Mouse (Mus musculus) embryonic facial prominence, embryonic 15.5 days (tissue): ENCODE results near the gene Plac9b. TPM values are rescaled to one million over a fixed set of nuclear protein-coding genes. Genes with fewer than 3 reads are reported as not detected.
"Not testable (repeated sequence)": the region's sequence is repeated elsewhere in the genome, so short reads cannot be mapped to it uniquely, and the experiment has no call there.

Source experiments
- ATAC-seq: fragments of 200-750 bp; cut with Nextera tagmentation; 2 replicates; pipeline ENCODE4 v1.8.0; 2017; ENCODE audit warnings: low read depth, moderate TSS enrichment; ENCODE audit not compliant: insufficient number of reproducible peaks, low FRiP score, low TSS enrichment
- H3K27ac ChIP-seq: fragments of 300-500 bp; sonication (generic); replicated peaks from 2 replicates; pipeline ENCODE4 v1.5.1; 2015; ENCODE audit warnings: mild to moderate bottlenecking, inconsistent platforms
- H3K27me3 ChIP-seq: fragments of 300-500 bp; sonication (generic); 2 replicates; pipeline ENCODE4 v1.6.1; 2015; ENCODE audit warnings: inconsistent platforms
- H3K36me3 ChIP-seq: fragments of 300-500 bp; sonication (generic); 2 replicates; pipeline ENCODE4 v1.6.1; 2015; ENCODE audit warnings: mild to moderate bottlenecking, inconsistent platforms
- H3K4me1 ChIP-seq: fragments of 300-500 bp; sonication (generic); 2 replicates; pipeline ENCODE4 v1.6.1; 2015; ENCODE audit warnings: inconsistent platforms
- H3K4me2 ChIP-seq: fragments of 300-500 bp; sonication (generic); replicated peaks from 2 replicates; pipeline ENCODE4 v1.6.1; 2015; ENCODE audit warnings: mild to moderate bottlenecking, inconsistent platforms
- H3K4me3 ChIP-seq: fragments of 300-500 bp; sonication (generic); replicated peaks from 2 replicates; pipeline ENCODE4 v1.5.1; 2015; ENCODE audit warnings: mild to moderate bottlenecking, inconsistent platforms
- H3K9ac ChIP-seq: fragments of 300-500 bp; sonication (generic); 2 replicates; pipeline ENCODE4 v1.6.1; 2015; ENCODE audit warnings: inconsistent platforms
- H3K9me3 ChIP-seq: fragments of 300-500 bp; sonication (generic); replicated peaks from 2 replicates; pipeline ENCODE4 v1.6.1; 2016; ENCODE audit warnings: inconsistent platforms
- WGBS: fragments of 180-500 bp; shearing (Covaris S2); methylation state at CpG from one replicate; pipeline ENCODE4 v1.1.7; 2015; 5-methylcytosine and 5-hydroxymethylcytosine counted together
- polyA plus RNA-seq: library from polyadenylated mRNA; unstranded; fragments of >200 nt; fragmentation: Nextera tagmentation; extraction: Ambion mirVana; gene quantifications from 2 replicates; pipeline ENCODE4 v1.2.1, GENCODE M21; 2015

Gene Plac9b
- polyA plus RNA-seq, 1 experiment from 2014 or later: 17.8 TPM

- H3K27me3 ChIP-seq, H3K4me3 ChIP-seq, H3K27ac ChIP-seq, H3K4me1 ChIP-seq, H3K9me3 ChIP-seq, ATAC-seq, H3K4me2 ChIP-seq, H3K9ac ChIP-seq, H3K36me3 ChIP-seq: not testable (repeated sequence)
- no CpG with 5 or more reads among the region's 9 CpGs for WGBS
Measured at GRCm38 (mm10) chr14:26161156-26161555, 21.1 kb downstream of the Plac9b start.

- H3K9ac ChIP-seq, H3K27me3 ChIP-seq, H3K4me2 ChIP-seq, H3K9me3 ChIP-seq, H3K4me3 ChIP-seq, ATAC-seq, H3K27ac ChIP-seq, H3K4me1 ChIP-seq, H3K36me3 ChIP-seq: not testable (repeated sequence)
- no CpG with 5 or more reads among the region's 7 CpGs for WGBS
Measured at GRCm38 (mm10) chr14:26156032-26156431, 26.2 kb downstream of the Plac9b start.

- H3K27me3 ChIP-seq, H3K9me3 ChIP-seq, H3K9ac ChIP-seq, H3K27ac ChIP-seq, ATAC-seq, H3K4me1 ChIP-seq, H3K36me3 ChIP-seq, H3K4me2 ChIP-seq, H3K4me3 ChIP-seq: not testable (repeated sequence)
- WGBS: no CpG with 5 or more reads among the region's 2 CpGs
Measured at GRCm38 (mm10) chr14:26147095-26147494, 35.2 kb downstream of the Plac9b start.

- H3K4me3 ChIP-seq, H3K9ac ChIP-seq, H3K9me3 ChIP-seq, H3K4me2 ChIP-seq, H3K4me1 ChIP-seq, H3K36me3 ChIP-seq, H3K27ac ChIP-seq, H3K27me3 ChIP-seq, ATAC-seq: not testable (repeated sequence)
- WGBS: no CpG with 5 or more reads among the region's 7 CpGs
Measured at GRCm38 (mm10) chr14:26119095-26119494, 63.2 kb downstream of the Plac9b start.

- not testable (repeated sequence) for H3K4me3 ChIP-seq, H3K9ac ChIP-seq, H3K36me3 ChIP-seq, H3K27me3 ChIP-seq, H3K9me3 ChIP-seq, H3K4me2 ChIP-seq, H3K4me1 ChIP-seq, H3K27ac ChIP-seq
- ATAC-seq: peak; percentile 70
- no CpG with 5 or more reads among the region's 18 CpGs for WGBS
Measured at GRCm38 (mm10) chr14:26118550-26119000, 63.7 kb downstream of the Plac9b start.

- not testable (repeated sequence) for H3K4me2 ChIP-seq, H3K27me3 ChIP-seq, H3K4me1 ChIP-seq, H3K4me3 ChIP-seq, H3K9me3 ChIP-seq, H3K9ac ChIP-seq, H3K27ac ChIP-seq, H3K36me3 ChIP-seq, ATAC-seq
- no CpG with 5 or more reads among the region's 7 CpGs for WGBS
Measured at GRCm38 (mm10) chr14:26118150-26118549, 64.1 kb downstream of the Plac9b start, which contains the start of gene Duxbl2. Duxbl2 (plus strand) TSS chr14:26118349.

Other genes starting within 250 kb of the Plac9b start
- 0.09 TPM in 1 of 2 replicates, not detected in the other for gene Cphx1, start 244.2 kb downstream of the Plac9b start, polyA plus RNA-seq
- 1.00 and 2.8 TPM in 2 replicates for gene Duxbl1, start 203.9 kb downstream of the Plac9b start, polyA plus RNA-seq
- gene Gm9780, start 139.8 kb downstream of the Plac9b start, polyA plus RNA-seq: 24.1 and 28.7 TPM in 2 replicates
- 48.2 and 49.6 TPM in 2 replicates for gene Tmem254c, start 115.1 kb downstream of the Plac9b start, polyA plus RNA-seq
- not detected in 2 replicates for gene Cphx2, start 101.0 kb downstream of the Plac9b start, polyA plus RNA-seq
- gene Cphx3, start 100.2 kb downstream of the Plac9b start, polyA plus RNA-seq: not detected in 2 replicates
- 0.84 and 2.0 TPM in 2 replicates for gene Duxbl2, start 64.1 kb downstream of the Plac9b start, polyA plus RNA-seq
- 37.7 and 38.3 TPM in 2 replicates for gene Tmem254b, start 24.6 kb upstream of the Plac9b start, polyA plus RNA-seq
- 0.87 and 3.4 TPM in 2 replicates for gene Duxbl3, start 75.5 kb upstream of the Plac9b start, polyA plus RNA-seq